Mouse (Mus musculus) ovary, postnatal 36 days (tissue): ENCODE data around the gene 3830406C13Rik.
A peak's percentile ranks its signal among the peaks of the same experiment; 100 is the strongest.
"Not testable (repeated sequence)": the region's sequence is repeated elsewhere in the genome, so short reads cannot be mapped to it uniquely, and the experiment has no call there.

ENCODE experiments used
- DNase-seq: peaks from one replicate; pipeline ENCODE4 v3.0.0; 2022; ENCODE audit warnings: low spot score, mixed read lengths

Gene 3830406C13Rik

GRCm38 (mm10) chr14:12284141-12284912 is at the start of gene 3830406C13Rik:
3830406C13Rik (plus strand) TSS chr14:12284173.
- peak; percentile 85 for DNase-seq

- no peak for DNase-seq
These were observed 40.2 kb upstream of the 3830406C13Rik start for GRCm38 (mm10) chr14:12243726-12244125.

- no peak for DNase-seq
These were observed 7.9 kb upstream of the 3830406C13Rik start for GRCm38 (mm10) chr14:12276031-12276430.

- DNase-seq: no peak
These were observed 332 bp upstream of the 3830406C13Rik start, which contains the start of gene Gm49355 for GRCm38 (mm10) chr14:12283641-12284040. Gm49355 (plus strand) TSS chr14:12283976.

GRCm38 (mm10) chr14:12289747-12290146 is 5.8 kb downstream of the 3830406C13Rik start:
- not testable (repeated sequence) for DNase-seq

GRCm38 (mm10) chr14:12296391-12296790 is 12.4 kb downstream of the 3830406C13Rik start:
- no peak for DNase-seq

- DNase-seq: no peak
These were observed 15.2 kb downstream of the 3830406C13Rik start for GRCm38 (mm10) chr14:12299171-12299570.

GRCm38 (mm10) chr14:12299654-12300053 is 15.7 kb downstream of the 3830406C13Rik start:
- no peak for DNase-seq

GRCm38 (mm10) chr14:12300275-12300674 is 16.3 kb downstream of the 3830406C13Rik start:
- no peak for DNase-seq

GRCm38 (mm10) chr14:12300677-12301076 is 16.7 kb downstream of the 3830406C13Rik start:
- no peak for DNase-seq

- DNase-seq: no peak
These were observed 19.1 kb downstream of the 3830406C13Rik start for GRCm38 (mm10) chr14:12303106-12303505.

GRCm38 (mm10) chr14:12333622-12334021 is 49.6 kb downstream of the 3830406C13Rik start:
- no peak for DNase-seq

- DNase-seq: no peak
These were observed 51.0 kb downstream of the 3830406C13Rik start for GRCm38 (mm10) chr14:12334925-12335324.

- no peak for DNase-seq
These were observed 53.5 kb downstream of the 3830406C13Rik start for GRCm38 (mm10) chr14:12337421-12337997.

GRCm38 (mm10) chr14:12337998-12338809 is 54.2 kb downstream of the 3830406C13Rik start:
- no peak for DNase-seq

- no peak for DNase-seq
These were observed 55.0 kb downstream of the 3830406C13Rik start for GRCm38 (mm10) chr14:12338811-12339565.

- no peak for DNase-seq
These were observed 56.5 kb downstream of the 3830406C13Rik start for GRCm38 (mm10) chr14:12340238-12341074.

GRCm38 (mm10) chr14:12341075-12341788 is 57.3 kb downstream of the 3830406C13Rik start:
- peak; percentile 24 for DNase-seq

- DNase-seq: no peak
These were observed 58.0 kb downstream of the 3830406C13Rik start for GRCm38 (mm10) chr14:12341789-12342457.
